Mouse (Mus musculus): ENCODE results near the gene Ap1g2. TPM values are rescaled to one million over a fixed set of nuclear protein-coding genes. Genes with fewer than 3 reads are reported as not detected.

The Ap1g2 gene
- polyA plus RNA-seq, 1 experiment, result 112 TPM

GRCm38 (mm10) chr14:55053708-55054190 is 52.6 kb downstream of the Ap1g2 start:
- TF ChIP-seq CTCF (IDR thresholded peaks at IDR 0.05; ENCODE audit: control insufficient read depth, insufficient read depth, low read length) (no peak), POLR2A (IDR thresholded peaks at IDR 0.05; ENCODE audit: borderline replicate concordance, control insufficient read depth, low read depth, low read length) (no peak)
- WGBS, result 66% methylated on average over 17 of the region's 17 CpGs
- Histone ChIP-seq H3K27ac (ENCODE audit: control insufficient read depth, insufficient read depth, low read depth, low read length, poor library complexity) (no peak overlapping the region), H3K4me3 (replicated peaks; ENCODE audit: control insufficient read depth, low read depth, low read length) (no peak overlapping the region), H3K4me1 (ENCODE audit: control insufficient read depth, insufficient read depth, low read length) (no peaks in the 10 kb centered on the region; the same call in 1 of the 2 replicates)

GRCm38 (mm10) chr14:55053050-55053449 is 53.3 kb downstream of the Ap1g2 start:
- H3K4me1 ChIP-seq (ENCODE audit: control insufficient read depth, insufficient read depth, low read length), result no peaks in the 10 kb centered on the region; the same call in 1 of the 2 replicates
- TF ChIP-seq POLR2A (IDR thresholded peaks at IDR 0.05; ENCODE audit: borderline replicate concordance, control insufficient read depth, low read depth, low read length) (no peak), CTCF (IDR thresholded peaks at IDR 0.05; ENCODE audit: control insufficient read depth, insufficient read depth, low read length) (no peak)
- H3K4me3 ChIP-seq (replicated peaks; ENCODE audit: control insufficient read depth, low read depth, low read length), result no peak overlapping the region
- H3K27ac ChIP-seq (ENCODE audit: control insufficient read depth, insufficient read depth, low read depth, low read length, poor library complexity), result no peak overlapping the region
- WGBS, result 82% methylated on average over 4 of the region's 4 CpGs

- Histone ChIP-seq H3K4me3 (replicated peaks; ENCODE audit: control insufficient read depth, low read depth, low read length) (no peak overlapping the region), H3K27ac (ENCODE audit: control insufficient read depth, insufficient read depth, low read depth, low read length, poor library complexity) (no peak overlapping the region), H3K4me1 (ENCODE audit: control insufficient read depth, insufficient read depth, low read length) (no peaks in the 10 kb centered on the region; the same call in 1 of the 2 replicates)
- TF ChIP-seq CTCF (IDR thresholded peaks at IDR 0.05; ENCODE audit: control insufficient read depth, insufficient read depth, low read length), result no peak
- peak; percentile 21; the same call in 1 of the 2 replicates for TF ChIP-seq POLR2A (IDR thresholded peaks at IDR 0.05; ENCODE audit: borderline replicate concordance, control insufficient read depth, low read depth, low read length)
- WGBS, result 54% methylated on average over 9 of the region's 9 CpGs
Observed at GRCm38 (mm10) chr14:55052496-55052895, 53.9 kb downstream of the Ap1g2 start.

Other genes starting within 250 kb of the Ap1g2 start
- gene Homez, start 235.6 kb downstream of the Ap1g2 start, polyA plus RNA-seq (2011; ENCODE audit: insufficient read depth, insufficient read length, low replicate concordance, missing spikeins), result 2.8 and 5.2 TPM in 2 replicates
- 2.0 and 4.9 TPM in 2 replicates for gene Ppp1r3e, start 229.0 kb downstream of the Ap1g2 start, polyA plus RNA-seq (2011; ENCODE audit: insufficient read depth, insufficient read length, low replicate concordance, missing spikeins)
- 6.7 and 18.1 TPM in 2 replicates for gene Bcl2l2, start 223.2 kb downstream of the Ap1g2 start, polyA plus RNA-seq (2011; ENCODE audit: insufficient read depth, insufficient read length, low replicate concordance, missing spikeins)
- not detected in 2 replicates for gene Gm20521, start 223.2 kb downstream of the Ap1g2 start, polyA plus RNA-seq (2011; ENCODE audit: insufficient read depth, insufficient read length, low replicate concordance, missing spikeins)
- gene Pabpn1, start 214.1 kb downstream of the Ap1g2 start, polyA plus RNA-seq (2011; ENCODE audit: insufficient read depth, insufficient read length, low replicate concordance, missing spikeins), result 124 and 140 TPM in 2 replicates
- gene Slc22a17, start 193.5 kb downstream of the Ap1g2 start, polyA plus RNA-seq (2011; ENCODE audit: insufficient read depth, insufficient read length, low replicate concordance, missing spikeins), result 4.2 and 4.5 TPM in 2 replicates
- gene Efs, start 180.5 kb downstream of the Ap1g2 start, polyA plus RNA-seq (2011; ENCODE audit: insufficient read depth, insufficient read length, low replicate concordance, missing spikeins), result 0.68 and 1.7 TPM in 2 replicates
- gene Il25, start 173.9 kb downstream of the Ap1g2 start, polyA plus RNA-seq (2011; ENCODE audit: insufficient read depth, insufficient read length, low replicate concordance, missing spikeins), result not detected in 2 replicates
- not detected in 2 replicates for gene Cmtm5, start 170.3 kb downstream of the Ap1g2 start, polyA plus RNA-seq (2011; ENCODE audit: insufficient read depth, insufficient read length, low replicate concordance, missing spikeins)
- gene Myh6, start 139.7 kb downstream of the Ap1g2 start, polyA plus RNA-seq (2011; ENCODE audit: insufficient read depth, insufficient read length, low replicate concordance, missing spikeins), result 3.3 TPM in 1 of 2 replicates, not detected in the other
- not detected in 2 replicates for gene Gm17428, start 129.7 kb downstream of the Ap1g2 start, polyA plus RNA-seq (2011; ENCODE audit: insufficient read depth, insufficient read length, low replicate concordance, missing spikeins)
- gene Myh7, start 112.0 kb downstream of the Ap1g2 start, polyA plus RNA-seq (2011; ENCODE audit: insufficient read depth, insufficient read length, low replicate concordance, missing spikeins), result 0.59 TPM in 1 of 2 replicates, not detected in the other
- gene Ngdn, start 91.1 kb downstream of the Ap1g2 start, polyA plus RNA-seq (2011; ENCODE audit: insufficient read depth, insufficient read length, low replicate concordance, missing spikeins), result 30.5 and 49.9 TPM in 2 replicates
- 4.0 and 5.3 TPM in 2 replicates for gene Zfhx2, start 14.3 kb downstream of the Ap1g2 start, polyA plus RNA-seq (2011; ENCODE audit: insufficient read depth, insufficient read length, low replicate concordance, missing spikeins)
- gene Thtpa, start 11.8 kb downstream of the Ap1g2 start, polyA plus RNA-seq (2011; ENCODE audit: insufficient read depth, insufficient read length, low replicate concordance, missing spikeins), result 2.6 and 6.5 TPM in 2 replicates
- gene Jph4, start 10.3 kb upstream of the Ap1g2 start, polyA plus RNA-seq (2011; ENCODE audit: insufficient read depth, insufficient read length, low replicate concordance, missing spikeins), result not detected in 2 replicates
- gene Dhrs2, start 115.4 kb upstream of the Ap1g2 start, polyA plus RNA-seq (2011; ENCODE audit: insufficient read depth, insufficient read length, low replicate concordance, missing spikeins), result not detected in 2 replicates

Data from bone marrow, adult 2 months (tissue).